Mouse (Mus musculus) bone marrow, adult 2 months (tissue): ENCODE results near the gene Aurkb.

ENCODE experiments used
- CTCF ChIP-seq: fragments of 200-500 bp; IDR thresholded peaks from 2 replicates; pipeline ENCODE4 v1.5.1; 2011; ENCODE audit warnings: low read length, control low read depth; ENCODE audit not compliant: control insufficient read depth, insufficient read depth
- POLR2A ChIP-seq: fragments of 200-500 bp; IDR thresholded peaks from 2 replicates; pipeline ENCODE4 v1.6.1; 2011; ENCODE audit warnings: low read depth, mild to moderate bottlenecking, control low read depth, low read length, borderline replicate concordance; ENCODE audit not compliant: control insufficient read depth

- TF ChIP-seq POLR2A (no peak), CTCF (no peak)
Measured at GRCm38 (mm10) chr11:69062194-69062760, 16.8 kb downstream of the Aurkb start.
